Mouse (Mus musculus) heart, postnatal 36 days (tissue): Measurements from ENCODE around the gene Katnb1. TPM values are rescaled to one million over a fixed set of nuclear protein-coding genes. Genes with fewer than 3 reads are reported as not detected.

Experiments used
- DNase-seq, 2 experiments: peaks; one replicate each; pipeline ENCODE4 v3.0.0; 2021 to 2022
- intact Hi-C: fragments of 180-260 bp; cut with DNase I; formaldehyde crosslinking; loops from one replicate; pipeline ENCODE4 v1.15.1; 2025
- total RNA-seq, 2 experiments: library from RNA; stranded (reverse); gene quantifications; 2 replicates each; pipeline ENCODE4 v1.2.3; 2021

Katnb1 gene
- total RNA-seq, 2 experiments from 2014 or later, result 7.2 to 7.5 TPM

- no peak for DNase-seq
- intact Hi-C loops, result no loop called here
These were observed 664 bp downstream of the Katnb1 start for GRCm38 (mm10) chr8:95081650-95082049.

GRCm38 (mm10) chr8:95084261-95084660 is 3.3 kb downstream of the Katnb1 start:
- intact Hi-C loops, result no loop called here
- DNase-seq, result no peak

GRCm38 (mm10) chr8:95084744-95085431 is 3.9 kb downstream of the Katnb1 start:
- DNase-seq, result no peak
- intact Hi-C loops, result no loop called here

- intact Hi-C loops, result no loop called here
These were observed 4.6 kb downstream of the Katnb1 start for GRCm38 (mm10) chr8:95085432-95086141.

GRCm38 (mm10) chr8:95093574-95093973 is 12.6 kb downstream of the Katnb1 start:
- DNase-seq, result no peak
- intact Hi-C loops, result no loop called here

More at GRCm38 (mm10) chr8:95085432-95086141, 4.6 kb downstream of the Katnb1 start:
- no peak for DNase-seq

DNA sequence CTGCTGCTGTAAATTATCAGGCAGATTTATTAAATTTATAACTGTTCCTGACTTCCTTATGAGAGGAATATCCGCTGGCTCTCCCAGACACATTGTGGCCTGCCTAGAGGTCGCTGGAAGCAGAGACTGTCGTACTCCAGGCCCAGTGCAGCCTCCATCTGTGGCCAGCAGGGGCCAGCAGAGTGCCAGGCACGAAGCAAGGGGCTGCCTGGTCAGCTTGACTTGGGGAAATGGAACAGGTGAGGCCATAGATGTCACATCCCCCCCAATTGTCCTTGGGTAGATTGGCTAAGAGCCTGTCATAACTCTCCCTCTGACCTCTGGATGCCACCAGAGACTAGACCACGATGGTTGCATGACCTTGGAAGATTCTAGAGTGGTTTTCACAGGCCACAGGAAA is 18.0 kb downstream of the Katnb1 start:
- peak; percentile 75 to 80 for DNase-seq
- intact Hi-C loops, result loop anchor here (1.0 kb wide), 2 partner anchors 105 to 149 kb away; no protein-coding TSS in a partner anchor

DNA sequence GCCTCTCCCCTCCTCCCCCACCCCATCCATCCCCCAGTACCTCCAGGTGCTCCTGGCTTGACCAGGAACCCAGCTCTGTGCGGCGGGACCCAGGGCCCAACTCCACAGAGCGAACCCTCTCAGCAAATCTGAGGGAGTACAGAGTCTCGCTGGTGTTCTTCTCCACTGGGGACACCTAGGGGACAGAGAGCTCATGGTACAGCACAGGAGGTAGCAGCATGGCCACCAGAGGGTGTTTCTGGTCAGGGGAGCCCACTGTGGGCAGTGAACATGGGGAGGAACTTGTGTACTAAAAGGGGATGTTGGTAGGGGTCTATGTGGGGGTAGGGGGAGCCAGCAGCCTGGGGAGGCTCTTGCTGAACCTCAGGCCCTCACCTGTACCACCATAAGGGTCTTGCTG is 21.0 kb downstream of the Katnb1 start:
- intact Hi-C loops, result no loop called here
- DNase-seq, result no peak

DNA sequence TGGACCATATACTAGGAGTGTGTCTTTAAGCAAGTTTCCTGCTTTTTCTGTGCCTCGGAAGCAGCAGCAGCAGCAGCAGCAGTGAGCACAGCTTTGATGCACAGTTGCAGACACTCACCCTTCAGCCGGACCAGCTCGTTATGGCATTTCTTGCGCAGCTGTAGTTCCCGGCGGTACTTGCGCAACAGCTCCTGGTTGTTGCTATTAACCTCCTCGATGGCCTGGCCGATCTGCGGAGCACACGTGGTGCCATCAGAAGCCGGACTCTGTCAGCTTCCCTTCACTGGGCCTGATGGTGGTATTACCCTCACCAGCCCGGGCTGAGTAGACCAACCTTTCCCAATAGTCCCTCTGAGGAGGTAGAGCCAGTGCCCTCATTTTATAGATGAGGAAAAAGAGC is 26.3 kb downstream of the Katnb1 start:
- intact Hi-C loops, result no loop called here
- DNase-seq, result no peak

DNA sequence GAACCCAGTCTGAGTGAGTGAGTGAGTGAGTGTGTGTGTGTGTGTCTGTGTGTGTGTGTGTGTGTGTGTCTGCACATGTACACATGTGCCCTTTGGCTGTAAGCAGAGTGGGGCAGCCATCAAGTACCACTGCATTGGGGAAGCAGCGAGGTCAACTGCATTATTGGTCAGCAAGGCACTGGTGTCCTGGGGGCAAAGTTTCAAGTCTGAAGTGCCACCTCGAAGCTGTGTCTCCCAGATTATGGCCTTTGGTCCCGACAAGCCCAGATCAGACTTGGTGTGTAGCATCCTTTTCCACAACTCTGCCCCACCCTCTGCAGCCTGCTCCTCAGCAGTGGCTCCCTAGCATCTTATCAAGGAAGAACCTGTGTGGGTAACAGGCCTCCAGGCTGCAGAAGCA is 31.6 kb downstream of the Katnb1 start:
- no peak for DNase-seq
- intact Hi-C loops, result no loop called here

DNA sequence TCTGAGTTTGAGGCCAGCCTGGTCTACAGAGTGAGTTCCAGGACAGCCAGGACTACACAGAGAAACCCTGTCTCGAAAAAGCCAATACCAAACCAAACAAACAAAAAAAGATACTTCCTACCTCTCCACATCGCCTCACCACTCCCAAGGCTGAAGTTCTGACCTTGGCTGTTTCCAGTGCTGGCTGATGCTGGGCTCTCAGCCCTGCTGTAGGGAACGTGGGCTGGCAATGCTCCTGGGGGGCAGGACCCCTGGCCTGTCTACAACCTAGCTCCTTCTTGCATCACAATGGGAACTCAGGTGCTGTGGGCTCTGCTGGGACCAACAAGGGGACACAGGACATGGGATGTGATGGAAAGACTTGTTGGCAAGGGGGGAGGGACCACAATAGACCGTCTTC is 32.1 kb downstream of the Katnb1 start:
- DNase-seq, result no peak
- intact Hi-C loops, result no loop called here

DNA sequence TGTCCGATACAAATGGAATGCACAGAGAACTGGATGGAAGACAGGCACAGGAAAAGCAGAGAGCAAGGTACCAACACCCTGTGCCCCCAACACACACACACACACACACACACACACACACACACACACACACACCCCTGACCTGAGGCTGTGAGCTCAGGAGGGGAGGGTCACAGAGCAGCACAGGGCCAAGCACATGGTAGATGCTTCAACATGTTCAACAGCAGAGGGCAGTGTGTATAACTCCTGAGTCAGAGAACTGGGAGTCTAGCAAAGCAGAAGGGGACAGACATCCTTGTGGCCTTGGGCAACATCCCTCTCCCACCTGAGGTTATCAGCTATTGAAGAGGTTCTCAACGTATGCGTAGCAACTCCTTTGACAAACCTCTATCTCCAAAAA is 32.8 kb downstream of the Katnb1 start:
- DNase-seq, result no peak
- intact Hi-C loops, result no loop called here

DNA sequence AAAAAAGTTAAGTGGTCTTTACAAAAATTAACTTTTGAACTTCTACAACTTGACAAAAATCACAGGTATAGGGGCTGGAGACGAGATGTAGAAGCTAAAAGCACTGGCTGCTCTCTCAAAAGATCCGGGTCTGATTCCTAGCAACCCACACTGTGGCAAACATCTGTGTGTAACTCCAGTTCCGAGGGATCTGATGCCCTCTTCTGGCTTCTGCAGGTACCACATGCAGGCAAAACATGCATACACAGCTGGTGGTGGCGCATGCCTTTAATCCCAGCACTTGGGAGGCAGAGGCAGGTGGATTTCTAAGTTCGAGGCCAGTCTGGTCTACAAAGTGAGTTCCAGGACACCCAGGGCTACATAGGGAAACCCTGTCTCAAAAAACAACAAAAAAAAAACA is 42.5 kb downstream of the Katnb1 start:
- intact Hi-C loops, result no loop called here
- no peak for DNase-seq

DNA sequence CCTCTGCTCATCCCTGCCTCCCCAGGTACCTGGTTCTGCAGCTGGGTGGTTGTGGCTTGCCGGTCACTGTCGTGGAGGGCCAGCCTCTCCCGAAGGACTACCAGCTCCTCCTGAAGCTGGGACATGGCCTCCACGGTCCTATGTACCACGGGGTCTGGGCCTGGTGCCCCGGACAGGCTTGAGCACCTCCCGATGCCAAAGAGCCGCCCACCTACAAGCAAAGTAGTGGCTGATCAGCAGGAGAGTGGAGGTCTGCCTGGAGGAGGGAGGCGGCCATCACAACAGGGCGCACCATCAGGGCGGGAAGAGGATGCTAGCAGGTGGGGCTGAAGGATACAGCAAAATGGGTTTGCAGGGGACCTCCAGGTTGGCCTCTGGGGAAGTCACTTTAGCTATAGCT is 45.5 kb downstream of the Katnb1 start:
- intact Hi-C loops, result no loop called here
- no peak for DNase-seq

- DNase-seq, result no peak
- intact Hi-C loops, result no loop called here
These were observed 46.7 kb downstream of the Katnb1 start for GRCm38 (mm10) chr8:95127658-95128057.

GRCm38 (mm10) chr8:95128750-95129260 is 47.8 kb downstream of the Katnb1 start:
- intact Hi-C loops, result no loop called here

GRCm38 (mm10) chr8:95130966-95131537 is 50.1 kb downstream of the Katnb1 start:
- intact Hi-C loops, result no loop called here
- peak; percentile 56 to 64 for DNase-seq

More at GRCm38 (mm10) chr8:95128750-95129260, 47.8 kb downstream of the Katnb1 start:
- no peak for DNase-seq

GRCm38 (mm10) chr8:95131983-95132382 is 51.0 kb downstream of the Katnb1 start:
- no peak for DNase-seq
- intact Hi-C loops, result no loop called here

DNA sequence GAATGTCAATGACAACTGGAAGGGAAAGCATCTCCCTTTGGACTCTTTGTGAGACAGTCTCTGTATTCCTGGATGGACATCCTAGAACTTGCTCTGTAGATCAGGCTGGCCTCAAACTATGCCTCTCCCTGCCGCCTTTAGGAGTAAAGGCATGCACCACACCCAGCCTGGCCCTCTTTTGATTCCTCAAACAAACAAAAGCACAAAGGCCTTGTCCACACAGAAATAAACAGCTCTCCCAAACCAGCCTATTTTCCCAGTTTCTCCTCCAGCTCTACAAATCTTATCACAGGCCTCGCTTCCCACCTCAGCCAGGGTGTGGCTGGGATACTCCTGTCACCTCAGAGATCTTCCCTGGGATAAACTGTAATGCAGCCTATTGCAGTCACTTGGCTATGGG is 53.2 kb downstream of the Katnb1 start:
- intact Hi-C loops, result no loop called here
- DNase-seq, result no peak

DNA sequence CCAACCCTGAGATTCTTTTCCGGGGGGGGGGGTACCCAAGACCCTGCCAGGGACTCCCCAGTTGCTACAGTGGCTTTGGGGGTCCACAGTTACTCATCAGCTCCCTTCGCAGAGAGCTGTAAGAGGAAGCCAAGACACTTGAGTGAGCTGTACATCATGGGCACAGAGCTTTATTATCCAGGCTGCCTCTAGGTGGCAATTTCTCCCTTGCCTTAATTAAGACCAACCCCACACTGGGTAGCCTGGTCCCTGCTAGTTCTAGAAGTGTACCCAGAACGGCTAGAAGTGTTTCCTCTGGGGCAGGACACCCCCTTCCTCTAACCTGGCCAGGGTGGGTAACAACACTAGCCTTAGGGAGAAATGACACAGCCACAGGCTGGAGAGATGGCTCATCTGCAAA is 54.3 kb downstream of the Katnb1 start:
- DNase-seq, result no peak
- intact Hi-C loops, result no loop called here

DNA sequence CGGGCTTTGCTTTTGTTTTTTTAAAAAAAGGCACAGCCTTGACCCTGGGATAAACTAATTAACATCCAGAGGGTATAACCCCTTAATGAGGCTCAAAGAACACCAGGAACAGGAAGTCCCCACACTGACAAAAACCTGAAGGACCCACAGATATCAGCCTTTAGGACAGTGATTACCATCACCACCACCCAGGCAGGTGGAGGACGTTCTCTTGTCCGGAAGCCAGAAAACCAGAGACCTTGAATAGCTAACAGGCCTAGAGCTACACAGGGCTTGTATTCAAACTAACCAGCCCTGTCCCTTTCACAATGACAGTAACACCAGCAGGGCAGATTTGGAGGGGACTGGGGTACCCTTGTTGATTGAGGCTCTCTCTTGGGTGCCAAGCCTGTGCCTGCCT is 55.2 kb downstream of the Katnb1 start:
- intact Hi-C loops, result no loop called here
- DNase-seq, result no peak

DNA sequence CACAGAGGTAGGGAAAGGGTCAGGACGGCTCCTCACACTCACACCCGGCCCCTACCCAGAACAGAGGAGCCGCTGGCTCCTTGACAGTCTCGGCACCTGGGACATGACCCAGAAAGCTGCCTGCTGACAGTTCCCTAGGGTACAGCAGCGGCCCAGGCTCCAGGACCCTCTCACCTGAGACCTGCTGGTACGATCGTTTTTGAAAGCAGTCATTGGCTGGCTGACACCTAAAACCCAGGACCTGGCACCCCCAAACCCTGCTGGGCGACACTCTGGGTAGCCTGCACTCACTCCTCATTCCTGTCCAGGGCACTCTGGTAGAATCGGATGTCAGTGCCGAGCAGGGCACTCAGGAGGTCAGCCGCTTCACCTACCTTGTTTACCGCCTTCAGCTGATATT is 56.2 kb downstream of the Katnb1 start:
- no peak for DNase-seq
- intact Hi-C loops, result no loop called here

GRCm38 (mm10) chr8:95137641-95138098 is 56.7 kb downstream of the Katnb1 start:
- intact Hi-C loops, result no loop called here
- DNase-seq, result peak; percentile 59 to 63
